Mouse (Mus musculus) urinary bladder, adult 2 months (tissue): ENCODE data around the gene Pop4. TPM values are rescaled to one million over a fixed set of nuclear protein-coding genes. Genes with fewer than 3 reads are reported as not detected.
"Not testable (repeated sequence)": the region's sequence is repeated elsewhere in the genome, so short reads cannot be mapped to it uniquely, and the experiment has no call there.

Experiments
- DNase-seq: peaks from one replicate; pipeline ENCODE4 v3.0.0; 2022; ENCODE audit warnings: low spot score
- polyA plus RNA-seq: library from polyadenylated mRNA; depleted of rRNA; stranded (reverse); fragments of >200 nt; gene quantifications from 2 replicates; pipeline ENCODE4 v1.2.3, GENCODE M21; 2012; rRNA removed

Gene Pop4
- 30.6 and 34.8 TPM in 2 replicates for polyA plus RNA-seq

GRCm38 (mm10) chr7:38270703-38271510 lies at the start of gene Pop4:
TSS of gene Pop4 (minus strand) at chr7:38271423.
- peak; percentile 84 for DNase-seq

GRCm38 (mm10) chr7:38320641-38321040 lies 49.4 kb upstream of the Pop4 start:
- DNase-seq, result no peak

DNA sequence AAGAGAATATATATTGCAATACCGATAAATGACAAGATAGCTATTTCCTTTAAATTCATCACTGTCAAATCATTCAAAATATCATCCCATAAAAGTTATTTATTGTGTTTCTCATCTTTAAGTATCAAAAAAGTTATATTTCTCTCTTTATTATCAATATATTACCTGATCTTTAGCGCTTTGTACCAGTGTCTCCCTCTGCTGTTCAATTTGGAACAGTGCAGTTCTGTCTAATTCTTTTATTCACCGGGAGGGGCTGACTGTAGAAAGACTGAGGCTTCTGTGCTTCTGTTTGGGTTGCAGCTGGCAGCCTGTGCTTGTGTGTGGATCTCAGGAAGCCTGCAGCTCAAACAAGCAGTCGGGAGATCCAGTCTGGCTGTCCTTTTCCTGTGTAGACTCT lies 11.0 kb upstream of the Pop4 start:
- not testable (repeated sequence) for DNase-seq

GRCm38 (mm10) chr7:38272551-38272950 lies 1.3 kb upstream of the Pop4 start:
- no peak for DNase-seq

DNA sequence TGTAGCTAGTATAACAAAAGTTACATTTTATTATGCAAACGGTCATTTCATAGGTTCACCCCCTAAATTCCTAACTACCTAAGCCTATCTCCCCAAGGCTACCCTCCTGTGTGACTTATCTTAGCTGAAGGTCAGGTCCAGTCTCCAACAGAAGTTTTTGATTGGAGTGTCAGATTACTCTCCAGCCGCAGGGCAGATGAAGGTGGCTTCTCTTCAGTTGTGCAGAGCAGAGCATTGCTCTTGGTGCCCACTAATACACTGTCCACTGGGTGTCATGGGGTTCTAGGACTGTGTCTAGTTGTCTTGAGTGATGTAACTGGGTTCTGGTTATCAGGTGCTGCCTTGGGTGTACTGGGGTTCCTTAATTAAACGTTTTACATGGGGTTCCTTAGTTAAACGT lies 636 bp upstream of the Pop4 start:
- DNase-seq, result no peak

DNA sequence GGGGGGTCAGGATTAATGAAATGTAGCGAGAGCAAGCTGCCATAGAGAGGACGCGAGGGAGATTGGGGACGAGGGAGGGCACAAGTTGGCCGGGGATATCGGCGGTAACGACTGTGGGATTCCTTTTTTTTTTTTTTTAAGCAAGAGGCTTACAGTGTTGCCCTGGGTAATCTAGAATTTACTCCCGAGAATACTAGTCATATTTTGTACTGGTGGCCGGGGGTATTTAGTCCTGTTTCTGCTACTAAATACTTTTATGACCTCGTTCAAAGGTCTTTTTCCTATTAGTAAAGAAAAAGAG lies 238 bp upstream of the Pop4 start:
- DNase-seq, result no peak

GRCm38 (mm10) chr7:38267006-38267680 lies 4.1 kb downstream of the Pop4 start:
- no peak for DNase-seq

GRCm38 (mm10) chr7:38262406-38262805 lies 8.8 kb downstream of the Pop4 start:
- DNase-seq, result no peak

GRCm38 (mm10) chr7:38259631-38260030 lies 11.6 kb downstream of the Pop4 start:
- no peak for DNase-seq

- DNase-seq, result no peak
Observed at GRCm38 (mm10) chr7:38253441-38253840, 17.8 kb downstream of the Pop4 start.

DNA sequence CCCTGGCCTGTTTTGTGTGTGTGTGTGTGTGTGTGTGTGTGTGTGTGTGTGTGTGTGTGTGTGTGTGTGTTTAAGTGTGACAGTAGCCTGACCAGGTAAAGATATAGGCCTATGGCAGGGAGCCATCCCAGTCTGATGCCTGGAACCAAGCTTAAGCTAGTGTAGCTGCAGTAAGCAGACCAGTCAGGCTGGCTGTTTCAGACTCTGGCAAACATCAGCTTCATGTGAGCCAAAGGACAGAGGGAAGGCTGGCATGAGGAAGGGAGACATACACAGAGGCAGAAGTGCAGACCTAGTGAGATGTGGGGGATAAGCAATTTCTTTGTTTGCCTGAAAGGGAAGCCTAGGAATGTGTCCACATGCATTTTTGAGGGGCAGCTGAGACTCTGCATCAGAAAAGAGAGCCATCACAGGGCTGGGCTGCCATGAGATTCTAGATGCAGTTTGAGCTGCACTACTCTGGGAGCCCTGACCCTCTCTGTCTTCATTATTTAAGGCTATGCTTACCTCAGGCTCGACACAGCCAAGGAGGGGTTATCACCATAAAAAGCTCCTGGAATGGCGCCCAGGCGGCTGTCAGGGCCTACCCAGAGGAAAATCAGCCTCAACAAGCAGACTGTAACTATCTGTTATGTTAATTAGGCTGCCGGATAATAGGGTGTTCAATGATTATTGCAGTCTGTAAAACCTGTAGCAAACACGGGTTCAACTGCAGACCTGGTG lies 19.6 kb downstream of the Pop4 start:
- DNase-seq, result no peak

- DNase-seq, result no peak
Observed at GRCm38 (mm10) chr7:38242417-38242816, 28.8 kb downstream of the Pop4 start.

DNA sequence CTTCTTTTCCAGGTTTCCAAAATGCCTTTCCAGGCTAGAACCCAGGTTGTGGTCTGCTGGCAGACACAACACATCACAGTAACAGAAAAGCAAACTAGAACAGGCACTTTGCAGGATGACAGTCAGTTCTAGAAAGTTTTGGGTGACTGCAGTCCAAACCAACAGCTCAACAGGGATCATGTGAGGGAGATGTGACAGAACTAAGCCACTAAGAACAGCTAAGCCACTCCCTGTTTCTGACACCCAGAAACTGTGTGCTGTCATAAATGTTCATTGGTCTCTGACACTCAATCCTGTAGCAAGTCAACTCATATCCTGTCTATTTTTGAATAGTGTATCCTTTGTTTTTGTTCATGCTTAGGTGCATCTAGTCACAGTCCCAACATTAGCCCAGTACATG lies 34.1 kb downstream of the Pop4 start:
- no peak for DNase-seq

DNA sequence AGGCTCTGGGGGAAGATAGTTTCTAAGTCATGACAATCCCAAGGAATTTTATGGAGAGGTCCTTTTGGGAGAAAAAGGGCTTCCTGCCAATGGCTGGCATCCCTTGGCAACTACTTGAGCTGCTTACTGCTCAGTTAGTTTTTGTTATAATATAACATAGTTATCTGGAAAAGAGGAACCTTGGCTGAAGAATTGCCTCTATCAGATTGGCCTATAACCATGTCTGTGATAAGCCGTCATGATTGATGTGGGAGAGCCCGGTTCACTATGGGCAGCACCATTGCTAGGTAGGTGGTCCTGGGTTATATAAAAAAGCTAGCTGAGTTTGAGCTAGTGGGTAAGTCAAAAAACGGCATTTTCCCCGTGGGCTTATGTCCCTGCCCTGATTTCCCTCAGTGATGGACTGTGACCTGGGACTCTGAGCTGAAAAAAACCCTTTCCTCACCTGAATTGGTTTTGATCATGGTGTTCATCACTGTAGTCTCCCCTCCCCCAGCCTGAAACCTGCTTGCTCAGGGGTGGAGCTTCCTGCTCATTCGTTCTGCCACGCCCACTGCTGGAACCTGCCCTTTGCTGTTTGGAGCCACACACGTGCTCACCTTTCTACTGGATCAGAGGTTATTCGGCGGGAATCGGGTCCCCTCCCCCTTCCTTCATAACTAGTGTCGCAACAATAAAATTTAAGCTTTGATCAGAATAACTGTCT lies 34.7 kb downstream of the Pop4 start:
- no peak for DNase-seq

DNA sequence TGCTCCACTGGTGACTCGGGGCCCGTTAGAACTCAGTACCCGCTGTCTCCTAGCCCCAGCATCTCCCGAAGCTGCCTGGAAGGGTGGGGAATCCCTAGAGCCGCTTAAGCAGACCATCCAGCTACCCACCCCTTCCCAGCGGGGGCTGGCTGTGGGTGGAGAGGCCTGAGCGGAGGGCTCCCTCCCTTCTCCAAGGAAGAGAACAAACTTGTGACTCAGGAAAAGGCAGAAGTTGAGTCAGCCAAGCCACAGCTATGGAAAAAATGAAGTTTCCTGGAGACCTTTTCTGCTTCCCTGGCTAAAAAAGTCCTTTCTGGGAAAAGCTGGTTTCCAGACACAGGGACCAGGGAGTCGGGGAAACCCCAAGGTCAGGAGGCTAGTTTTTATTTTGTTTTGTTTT lies 40.9 kb downstream of the Pop4 start:
- DNase-seq, result no peak

DNA sequence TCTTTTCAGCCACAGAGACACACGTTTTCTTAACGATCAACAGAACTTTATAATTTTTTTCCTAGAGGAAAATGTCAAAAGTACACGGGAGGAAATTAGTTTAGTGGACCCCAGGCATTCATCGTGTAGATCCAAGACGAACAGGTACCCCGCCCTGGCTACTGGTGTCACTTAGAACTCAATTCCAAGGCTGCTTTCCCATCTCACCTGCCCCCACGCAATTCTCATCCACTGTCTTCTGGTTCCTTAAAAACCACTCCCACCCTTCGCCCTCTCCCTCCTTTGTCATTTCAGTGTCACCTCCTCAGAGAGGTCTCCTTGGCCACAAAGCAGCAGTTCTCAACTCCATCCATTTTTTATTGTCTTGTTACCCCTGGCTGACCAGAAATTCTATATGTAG lies 42.9 kb downstream of the Pop4 start:
- no peak for DNase-seq

DNA sequence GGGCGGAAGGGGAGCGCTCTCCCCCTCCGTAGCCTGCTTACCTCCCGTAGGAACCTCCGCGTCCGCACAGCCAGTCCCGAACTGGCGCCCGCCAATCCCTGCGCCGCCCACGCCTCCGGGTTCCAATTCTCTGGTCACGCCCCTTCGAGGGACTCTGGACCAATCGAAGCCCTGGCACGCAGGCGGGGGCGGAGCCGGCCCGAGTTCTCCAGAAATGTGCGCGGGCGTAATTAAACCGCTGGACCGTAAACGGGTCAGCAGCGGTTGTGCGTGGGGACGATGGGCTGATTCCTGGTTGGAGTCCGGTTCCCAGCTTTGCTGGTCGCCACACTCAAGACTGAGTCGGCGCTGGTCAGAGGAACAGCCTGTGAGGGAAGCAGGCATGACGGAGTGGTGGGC lies 43.3 kb downstream of the Pop4 start, which contains the start of gene Plekhf1:
Gene Plekhf1 (minus strand): TSS at position 117 of the 399 bp plus-strand sequence.
- DNase-seq, result peak; percentile 89

- peak; percentile 59 for DNase-seq
Observed at GRCm38 (mm10) chr7:38227181-38227899, 43.9 kb downstream of the Pop4 start.

GRCm38 (mm10) chr7:38226226-38226625 lies 45.0 kb downstream of the Pop4 start:
- no peak for DNase-seq

GRCm38 (mm10) chr7:38224577-38225369 lies 46.5 kb downstream of the Pop4 start:
- no peak for DNase-seq

GRCm38 (mm10) chr7:38220866-38221265 lies 50.4 kb downstream of the Pop4 start:
- no peak for DNase-seq
